Mouse (Mus musculus) cerebellum, adult 2 months (tissue): ENCODE results near the gene Olfr156.

Experiments used
- CTCF ChIP-seq: fragments of 200-500 bp; IDR thresholded peaks from 2 replicates; pipeline ENCODE4 v1.5.1; 2011; ENCODE audit warnings: low read depth, mild to moderate bottlenecking, control low read depth, low read length, moderate library complexity, borderline replicate concordance; ENCODE audit not compliant: insufficient read depth
- POLR2A ChIP-seq: fragments of 200-500 bp; IDR thresholded peaks from 2 replicates; pipeline ENCODE4 v1.6.1; 2011; ENCODE audit warnings: low read length, control low read depth, borderline replicate concordance; ENCODE audit not compliant: insufficient read depth

DNA sequence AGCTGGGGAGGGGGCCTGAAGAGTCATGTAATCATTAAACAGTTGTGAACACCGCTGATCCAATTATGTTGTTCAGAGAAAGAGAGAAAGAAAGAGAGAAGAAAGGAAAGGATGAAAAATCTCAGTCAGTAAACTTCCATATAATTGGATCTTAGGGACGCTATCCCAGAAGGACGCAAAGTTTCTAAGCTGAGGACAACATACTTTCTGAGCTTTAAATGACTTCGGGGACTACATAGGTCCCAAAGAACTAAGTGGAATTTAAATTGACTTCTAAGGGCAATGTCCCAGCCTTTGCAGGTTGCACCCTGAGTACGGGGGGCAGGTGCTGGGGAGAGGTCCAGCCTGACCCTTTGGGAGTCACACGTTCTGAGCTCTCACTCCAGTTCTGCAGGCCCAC is 27.6 kb upstream of the Olfr156 start, which contains the start of gene Olfr155:
- TF ChIP-seq POLR2A, result no peak
- no peak for TF ChIP-seq CTCF
